Comparison of ENCODE assay signal across 8 mouse cellular contexts in the genomic region with DNA sequence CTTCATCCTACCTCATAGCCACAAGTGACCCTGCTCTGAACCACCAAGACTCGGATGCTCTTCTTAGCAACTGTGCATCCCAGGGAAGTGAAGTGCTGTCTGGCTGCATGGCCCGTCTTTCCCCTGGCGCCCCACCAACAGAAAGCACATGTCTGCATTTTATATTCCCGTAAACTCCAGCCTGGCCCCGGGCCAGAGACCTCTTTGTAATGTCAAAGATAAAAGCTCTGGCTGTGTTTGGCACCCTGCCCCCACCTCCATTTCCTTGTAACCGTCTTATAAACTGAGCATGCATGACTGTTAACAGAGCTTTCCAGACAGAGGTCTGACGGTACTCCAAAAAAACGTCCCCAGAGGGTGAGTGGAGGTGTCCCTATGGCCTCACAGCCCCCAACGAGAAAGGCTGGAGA.
DNase-seq lines count a peak whose midpoint lies in the region; ATAC-seq lines count a peak whose summit lies in the region.

No protein-coding gene starts in this region.

- H3K4me1 ChIP-seq in neural tube, embryonic 11.5 days (ENCODE audit: control insufficient read depth, insufficient read depth, low read length): peaks cover 22% of the 10 kb centered on the region

- H3K27me3 ChIP-seq in neural tube, embryonic 11.5 days (ENCODE audit: control insufficient read depth, insufficient read depth, low read length): no peaks in the 10 kb centered on the region

- H3K9ac ChIP-seq in neural tube, embryonic 11.5 days (ENCODE audit: low read length): no peak overlapping the region

- no peak for ATAC-seq in neural tube, embryonic 11.5 days (ENCODE audit: insufficient read depth, low FRiP score, low TSS enrichment)
- no peak for ATAC-seq in frontal cortex, adult (ENCODE audit: low TSS enrichment)

- no peak overlapping the region for H3K27ac ChIP-seq in neural tube, embryonic 11.5 days (ENCODE audit: low read depth, low read length)

- H3K4me2 ChIP-seq in neural tube, embryonic 11.5 days (ENCODE audit: low read depth): no peak overlapping the region

- H3K9me3 ChIP-seq in neural tube, embryonic 11.5 days (ENCODE audit: control insufficient read depth, low read length): no peaks in the 10 kb centered on the region

- DNase-seq in neural tube, embryonic 11.5 days (ENCODE audit: low spot score): peak; percentile 44
- DNase-seq in neural tube, embryonic 10.5 days (ENCODE audit: extremely low spot score, low spot score): no peak
- DNase-seq in cerebellum, postnatal 36 days: peak; percentile 64 to 66
- DNase-seq in heart, adult 18-20 months: peak; percentile 83 to 88
- DNase-seq in kidney, adult 18-20 months: peak; percentile 36
- DNase-seq in lung, adult 18-20 months: peak; percentile 70 to 76
- peak; percentile 78 for DNase-seq in ovary, postnatal 10 days (ENCODE audit: low spot score)

- no peak overlapping the region for H3K4me3 ChIP-seq in neural tube, embryonic 11.5 days (ENCODE audit: low read depth, low read length)

- WGBS in neural tube, embryonic 11.5 days: 30% methylated on average over 9 of the region's 9 CpGs

- H3K36me3 ChIP-seq in neural tube, embryonic 11.5 days (ENCODE audit: control insufficient read depth, insufficient read depth, low read length): no peaks in the 10 kb centered on the region
